Mouse (Mus musculus): ENCODE data around the gene Tmod3. TPM values are rescaled to one million over a fixed set of nuclear protein-coding genes. Genes with fewer than 3 reads are reported as not detected.

Gene Tmod3
- total and polyA plus RNA-seq, 3 experiments, result 29.9 to 46.4 TPM; not detected in 1

- Histone ChIP-seq H3K4me3 (ENCODE audit: control insufficient read depth in 1 of 2, insufficient read depth in 1 of 2, low read depth in 2 of 2, low read length in 2 of 2) (peak overlapping the region; percentile 61 to 76), H3K4me1 (ENCODE audit: control insufficient read depth in 1 of 2, insufficient read depth in 2 of 2, low read length in 2 of 2) (peaks cover 11 to 17% of the 10 kb centered on the region in 2 experiments), H3K9ac (ENCODE audit: control insufficient read depth, low read depth, low read length, poor library complexity, severe bottlenecking) (peak overlapping the region; percentile 77), H3K27ac (ENCODE audit: control insufficient read depth, low read depth, low read length) (peak overlapping the region; percentile 79), H3K79me2 (ENCODE audit: control insufficient read depth, insufficient read depth, low read length, poor library complexity) (peaks cover 16% of the 10 kb centered on the region), H3K27me3 (ENCODE audit: control insufficient read depth in 1 of 2, insufficient read depth in 2 of 2, low read length in 2 of 2) (no peaks in the 10 kb centered on the region), H3K36me3 (ENCODE audit: control insufficient read depth in 1 of 2, insufficient read depth in 2 of 2, low read length in 2 of 2) (peaks cover 0 to 25% of the 10 kb centered on the region in 2 experiments; a peak in 3 of 4 replicates), H3K9me3 (replicated peaks; ENCODE audit: insufficient read depth, low read length) (no peaks in the 10 kb centered on the region)
- peak; percentile 94 for DNase-seq (ENCODE audit: low read depth, low spot score)
- 0 out of 2 replicates have a peak, but pooled peaks have one; percentile 30 for TF ChIP-seq POLR2AphosphoS2 (IDR thresholded peaks at IDR 0.05; ENCODE audit: low read length)
- no peak for TF ChIP-seq SMC3 (IDR thresholded peaks at IDR 0.05; ENCODE audit: low read depth, low read length)
- peak; percentile 34; the same call in 1 of the 2 replicates for TF ChIP-seq MAZ (IDR thresholded peaks at IDR 0.05; ENCODE audit: low read depth, low read length)
- 0 out of 2 replicates have a peak, but pooled peaks have one; percentile 44 for TF ChIP-seq ELF1 (IDR thresholded peaks at IDR 0.05; ENCODE audit: low read depth, low read length)
- TF ChIP-seq ZKSCAN1 (IDR thresholded peaks at IDR 0.05; ENCODE audit: low read depth, low read length), result no peak
- TF ChIP-seq MAX (IDR thresholded peaks at IDR 0.05; ENCODE audit: low read length), result peak; percentile 79
- no peak for TF ChIP-seq GABPA (IDR thresholded peaks at IDR 0.05; ENCODE audit: low read depth, low read length)
- peak; percentile 85 for TF ChIP-seq BHLHE40 (IDR thresholded peaks at IDR 0.05; ENCODE audit: borderline replicate concordance, low read depth, low read length)
- TF ChIP-seq KAT2A (conservative IDR thresholded peaks at IDR 0.05; ENCODE audit: low read depth, low read length), result no peak; the same call in 1 of the 2 replicates
- no peak for TF ChIP-seq CTCF (IDR thresholded peaks at IDR 0.05 in 2 of 3, conservative IDR thresholded peaks at IDR 0.05 in 1 of 3; ENCODE audit: control insufficient read depth in 1 of 3, insufficient read depth in 1 of 3, low read depth in 2 of 3, low read length in 3 of 3, poor library complexity in 1 of 3, severe bottlenecking in 1 of 3)
- peak; percentile 68 for TF ChIP-seq HCFC1 (IDR thresholded peaks at IDR 0.05; ENCODE audit: low read depth, low read length)
- TF ChIP-seq USF2 (IDR thresholded peaks at IDR 0.05; ENCODE audit: borderline replicate concordance in 1 of 2, insufficient read depth in 1 of 2, low read depth in 1 of 2, low read length in 2 of 2), result no peak
- peak; percentile 57; the same call in 1 of the 2 replicates for TF ChIP-seq MEF2A (IDR thresholded peaks at IDR 0.05; ENCODE audit: extremely low read depth, insufficient replicate concordance, low read depth, low read length, poor library complexity, severe bottlenecking)
- TF ChIP-seq POLR2A (IDR thresholded peaks at IDR 0.05; ENCODE audit: control insufficient read depth in 1 of 2, insufficient read depth in 1 of 2, low read depth in 1 of 2, low read length in 2 of 2, poor library complexity in 1 of 2), result peak in 1 of 2 experiments; percentile 17; a peak in 1 of 4 replicates
- TF ChIP-seq CHD2 (IDR thresholded peaks at IDR 0.05; ENCODE audit: low read length), result no peak
- TF ChIP-seq TCF12 (IDR thresholded peaks at IDR 0.05; ENCODE audit: low read depth, low read length), result peak; percentile 94
- no peak for TF ChIP-seq USF1 (IDR thresholded peaks at IDR 0.05; ENCODE audit: low read depth, low read length)
- 0 out of 2 replicates have a peak, but pooled peaks have one; percentile 53 for TF ChIP-seq MYC (IDR thresholded peaks at IDR 0.05; ENCODE audit: low read depth, low read length)
- TF ChIP-seq MYB (IDR thresholded peaks at IDR 0.05; ENCODE audit: low read depth, low read length), result 0 out of 2 replicates have a peak, but pooled peaks have one; percentile 19
- peak; percentile 100 for TF ChIP-seq ETS1 (IDR thresholded peaks at IDR 0.05; ENCODE audit: low read depth, low read length)
- TF ChIP-seq MAFK (IDR thresholded peaks at IDR 0.05; ENCODE audit: borderline replicate concordance, low read depth, low read length), result 0 out of 2 replicates have a peak, but pooled peaks have one; percentile 57
- no peak for TF ChIP-seq JUND (IDR thresholded peaks at IDR 0.05; ENCODE audit: low read depth, low read length)
- TF ChIP-seq SIN3A (IDR thresholded peaks at IDR 0.05; ENCODE audit: low read length), result peak; percentile 98
- TF ChIP-seq NRF1 (IDR thresholded peaks at IDR 0.05; ENCODE audit: insufficient read depth, low read depth, low read length, poor library complexity, severe bottlenecking), result 0 out of 2 replicates have a peak, but pooled peaks have one; percentile 6
- no peak for TF ChIP-seq ZC3H11A (IDR thresholded peaks at IDR 0.05; ENCODE audit: low read depth, low read length)
- TF ChIP-seq RCOR1 (IDR thresholded peaks at IDR 0.05; ENCODE audit: low read depth, low read length), result peak; percentile 98
- peak; percentile 5; the same call in 1 of the 2 replicates for TF ChIP-seq NELFE (IDR thresholded peaks at IDR 0.05; ENCODE audit: low read depth, low read length)
- TF ChIP-seq ZMIZ1 (IDR thresholded peaks at IDR 0.05; ENCODE audit: low read depth, low read length), result peak; percentile 77; the same call in 1 of the 2 replicates
- no peak for TF ChIP-seq ZNF384 (IDR thresholded peaks at IDR 0.05; ENCODE audit: low read depth, low read length)
- 0 out of 2 replicates have a peak, but pooled peaks have one; percentile 24 for TF ChIP-seq TBP (IDR thresholded peaks at IDR 0.05; ENCODE audit: low read depth, low read length)
- peak; percentile 95 for TF ChIP-seq GATA1 (IDR thresholded peaks at IDR 0.05; ENCODE audit: low read depth, low read length)
- TF ChIP-seq UBTF (IDR thresholded peaks at IDR 0.05; ENCODE audit: borderline replicate concordance, insufficient read depth, low read depth, low read length), result peak; percentile 57; the same call in 1 of the 2 replicates
- TF ChIP-seq CHD1 (IDR thresholded peaks at IDR 0.05; ENCODE audit: low read depth, low read length), result no peak
- TF ChIP-seq E2F4 (IDR thresholded peaks at IDR 0.05; ENCODE audit: borderline replicate concordance, low read depth, low read length), result no peak
- TF ChIP-seq EP300 (IDR thresholded peaks at IDR 0.05; ENCODE audit: low read depth in 1 of 2, low read length in 2 of 2), result peak; percentile 86 to 90
Observed at GRCm38 (mm10) chr9:75558812-75559511, 495 bp downstream of the Tmod3 start.

Measured in MEL (cell line).